ENCODE assay signal across 20 mouse cellular contexts in genomic region chr5:25696256-25696655, GRCm38 (mm10). TPM values are rescaled to one million over a fixed set of nuclear protein-coding genes. Genes with fewer than 3 reads are reported as not detected.
DNase-seq lines count a peak whose midpoint lies in the region; ATAC-seq and TF ChIP-seq lines count a peak whose summit lies in the region.
"Had no signal": no experiment of that assay in that cellular context is flagged by ENCODE, and none has a peak within 500 bp of the region (broad histone marks: within the 10 kb centered on the region; RNA-seq: fewer than 3 reads in every experiment).

No protein-coding gene starts in this region.

- H3K36me3 ChIP-seq in forebrain, postnatal 0 days (ENCODE audit: insufficient read depth): no peaks in the 10 kb centered on the region
- H3K36me3 ChIP-seq in forebrain, embryonic 11.5 days (ENCODE audit: control insufficient read depth, insufficient read depth, low read length): peaks cover 3% of the 10 kb centered on the region; the same call in 1 of the 2 replicates
- H3K36me3 ChIP-seq: midbrain, embryonic 15.5 days had no signal

- H3K9ac ChIP-seq in forebrain, postnatal 0 days: no peak overlapping the region
- H3K9ac ChIP-seq in forebrain, embryonic 11.5 days (ENCODE audit: low read length): no peak overlapping the region
- H3K9ac ChIP-seq: heart, embryonic 13.5 days; limb, embryonic 13.5 days; liver, embryonic 14.5 days; midbrain, embryonic 15.5 days had no signal

- no peak for TF ChIP-seq CTCF in forebrain, postnatal 0 days (IDR thresholded peaks at IDR 0.05; ENCODE audit: low read depth)
- no peak for TF ChIP-seq CTCF in lung, adult 2 months (IDR thresholded peaks at IDR 0.05; ENCODE audit: insufficient read depth, low read length)

- no peak overlapping the region for H3K4me3 ChIP-seq in forebrain, postnatal 0 days (ENCODE audit: low read depth, low read length)
- no peak overlapping the region for H3K4me3 ChIP-seq in forebrain, embryonic 11.5 days (ENCODE audit: low read depth, low read length)
- H3K4me3 ChIP-seq in lung, adult 2 months (replicated peaks; ENCODE audit: extremely low read depth, low read depth, low read length): no peak overlapping the region
- H3K4me3 ChIP-seq: erythroblast, embryonic 14.5 days; heart, embryonic 13.5 days; limb, embryonic 13.5 days; midbrain, embryonic 15.5 days had no signal

- H3K4me2 ChIP-seq in forebrain, postnatal 0 days (ENCODE audit: low read depth): no peak overlapping the region
- H3K4me2 ChIP-seq in forebrain, embryonic 11.5 days (ENCODE audit: low read depth, low read length, severe bottlenecking): no peak overlapping the region
- H3K4me2 ChIP-seq: heart, embryonic 13.5 days; limb, embryonic 13.5 days; midbrain, embryonic 15.5 days had no signal

- H3K27me3 ChIP-seq in forebrain, postnatal 0 days (ENCODE audit: insufficient read depth, low read length): no peaks in the 10 kb centered on the region
- no peaks in the 10 kb centered on the region for H3K27me3 ChIP-seq in forebrain, embryonic 11.5 days (ENCODE audit: control insufficient read depth, insufficient read depth, low read length)
- H3K27me3 ChIP-seq: CH12.LX; heart, embryonic 13.5 days; limb, embryonic 13.5 days; midbrain, embryonic 15.5 days had no signal

- H3K4me1 ChIP-seq in forebrain, postnatal 0 days (ENCODE audit: insufficient read depth): no peaks in the 10 kb centered on the region
- no peaks in the 10 kb centered on the region for H3K4me1 ChIP-seq in forebrain, embryonic 11.5 days (replicated peaks; ENCODE audit: control insufficient read depth, insufficient read depth, low read length)
- no peaks in the 10 kb centered on the region for H3K4me1 ChIP-seq in lung, adult 2 months (ENCODE audit: control insufficient read depth, insufficient read depth, low read length)
- H3K4me1 ChIP-seq: limb, embryonic 13.5 days; midbrain, embryonic 15.5 days had no signal

- peak; percentile 23 for DNase-seq in adrenal gland, postnatal 10 days
- no peak for DNase-seq in adrenal gland, adult 18-20 months (ENCODE audit: low spot score in 2 of 2)
- peak; percentile 20 for DNase-seq in forebrain, postnatal 0 days
- no peak for DNase-seq in forebrain, embryonic 11.5 days (ENCODE audit: low spot score)
- peak; percentile 41 to 60 for DNase-seq in right cerebral cortex, postnatal 10 days (ENCODE audit: low spot score in 2 of 2)
- DNase-seq in right cerebral cortex, adult 2 months (ENCODE audit: low spot score in 2 of 2): no peak
- DNase-seq in lung, adult 2 months: no peak
- DNase-seq in lung, adult 18-20 months: no peak
- DNase-seq: heart, postnatal 4 days; kidney, adult 8-10 months; kidney, postnatal 25 days; lung, postnatal 10 days; right cerebral cortex, postnatal 25 days; thymus, postnatal 4 days had no signal

- H3K9me3 ChIP-seq in forebrain, postnatal 0 days (ENCODE audit: low read length): no peaks in the 10 kb centered on the region
- H3K9me3 ChIP-seq in forebrain, embryonic 11.5 days (ENCODE audit: control insufficient read depth, low read length): no peaks in the 10 kb centered on the region
- H3K9me3 ChIP-seq: heart, embryonic 13.5 days; limb, embryonic 13.5 days; midbrain, embryonic 15.5 days had no signal

- no peak for TF ChIP-seq POLR2A in lung, adult 2 months (IDR thresholded peaks at IDR 0.05; ENCODE audit: borderline replicate concordance, extremely low read depth, low read depth, low read length)

- 0 out of 2 replicates have a peak, but pooled peaks have one; percentile 40 for ATAC-seq in forebrain, postnatal 0 days
- no peak for ATAC-seq in forebrain, embryonic 11.5 days (replicated peaks; ENCODE audit: low FRiP score)
- ATAC-seq: midbrain, embryonic 15.5 days had no signal

- 57% methylated on average over 7 of the region's 7 CpGs for WGBS in forebrain, postnatal 0 days
- 93% methylated on average over 7 of the region's 7 CpGs for WGBS in forebrain, embryonic 11.5 days
- 76% methylated on average over 7 of the region's 7 CpGs for WGBS in lung, adult 2 months

- no peak overlapping the region for H3K27ac ChIP-seq in forebrain, postnatal 0 days (ENCODE audit: low read depth, low read length)
- no peak overlapping the region for H3K27ac ChIP-seq in forebrain, embryonic 11.5 days (ENCODE audit: low read depth, low read length)
- H3K27ac ChIP-seq: heart, embryonic 13.5 days; limb, embryonic 13.5 days; liver, embryonic 14.5 days; midbrain, embryonic 15.5 days had no signal

RNA-seq across cellular contexts. Expression of gene Xrcc2, which starts 9.4 kb away (rescaled TPM):
- total RNA-seq in adrenal gland, postnatal 10 days (2021): 1 to 10 TPM; 5.1 to 7.5 TPM
- total RNA-seq in adrenal gland, adult 18-20 months (2021): 1 to 10 TPM; 2.7 to 4.7 TPM
- total RNA-seq in forebrain, postnatal 0 days (2014; rRNA removed): 7.3 and 7.6 TPM in 2 replicates
- 3.3 and 4.1 TPM in 2 replicates for polyA plus RNA-seq in forebrain, postnatal 0 days (2015; fragmentation: Nextera tagmentation; extraction: Ambion mirVana)
- polyA plus RNA-seq in forebrain, embryonic 11.5 days (2014; fragmentation: Nextera tagmentation; extraction: Ambion mirVana): 14.9 and 19.8 TPM in 2 replicates
- 2.8 and 3.8 TPM in 2 replicates for polyA plus RNA-seq in lung, adult 2 months (2012; rRNA removed)

Comparison
In these comparisons a context has a peak if more than half of its experiments do, and no peak if none do; other contexts are left out.
1. DNase-seq: peak in adrenal gland, postnatal 10 days (single experiment), forebrain, postnatal 0 days (single experiment) and right cerebral cortex, postnatal 10 days (2 of 2); none in adrenal gland, adult 18-20 months (0 of 2), forebrain, embryonic 11.5 days (single experiment), right cerebral cortex, adult 2 months (0 of 2), lung, adult 2 months (single experiment) and lung, adult 18-20 months (0 of 2).